29 mouse cellular contexts compared by ENCODE assay signal in genomic region chr5:119258831-119259230, GRCm38 (mm10).
A peak's percentile ranks its signal among the peaks of the same experiment; 100 is the strongest.
DNase-seq lines count a peak whose midpoint lies in the region; ATAC-seq and TF ChIP-seq lines count a peak whose summit lies in the region.
"Had no signal": no experiment of that assay in that cellular context is flagged by ENCODE, and none has a peak within 500 bp of the region (broad histone marks: within the 10 kb centered on the region; RNA-seq: fewer than 3 reads in every experiment).

No protein-coding gene starts in this region.

- H3ac ChIP-seq in myocyte (ENCODE audit: control insufficient read depth, insufficient read length) = no peak overlapping the region

- no peak overlapping the region for H3K4me2 ChIP-seq in kidney, embryonic 15.5 days
- no peak overlapping the region for H3K4me2 ChIP-seq in intestine, embryonic 16.5 days (ENCODE audit: low read depth, low read length)
- no peak overlapping the region for H3K4me2 ChIP-seq in myocyte (ENCODE audit: low read depth)
- H3K4me2 ChIP-seq in liver, embryonic 11.5 days = no peak overlapping the region
- H3K4me2 ChIP-seq: embryonic facial prominence, embryonic 13.5 days; forebrain, embryonic 12.5 days; forebrain, embryonic 15.5 days; heart, embryonic 12.5 days; heart, embryonic 15.5 days; hindbrain, embryonic 13.5 days had no signal

- ATAC-seq in kidney, embryonic 15.5 days (replicated peaks; ENCODE audit: low FRiP score) = no peak
- peak; percentile 82 for ATAC-seq in intestine, embryonic 16.5 days
- no peak for ATAC-seq in liver, embryonic 11.5 days (replicated peaks; ENCODE audit: low FRiP score)
- ATAC-seq: activated CD4-positive, CD25-positive, alpha-beta regulatory T cell, adult 4 months; CD4-positive, CD25-positive, alpha-beta regulatory T cell, adult 4 months; forebrain, embryonic 15.5 days had no signal

- no peak overlapping the region for H3K4me3 ChIP-seq in kidney, embryonic 15.5 days (replicated peaks)
- no peak overlapping the region for H3K4me3 ChIP-seq in intestine, embryonic 16.5 days (ENCODE audit: low read length)
- no peak overlapping the region for H3K4me3 ChIP-seq in myocyte
- H3K4me3 ChIP-seq in liver, embryonic 11.5 days (ENCODE audit: low read depth, low read length) = no peak overlapping the region
- H3K4me3 ChIP-seq: embryonic facial prominence, embryonic 10.5 days; embryonic facial prominence, embryonic 13.5 days; erythroblast, embryonic 14.5 days; forebrain, embryonic 12.5 days; forebrain, embryonic 15.5 days; heart, embryonic 12.5 days; heart, embryonic 15.5 days; hindbrain, embryonic 10.5 days; hindbrain, embryonic 13.5 days had no signal

- H3K36me3 ChIP-seq in kidney, embryonic 15.5 days = no peaks in the 10 kb centered on the region
- no peaks in the 10 kb centered on the region for H3K36me3 ChIP-seq in intestine, embryonic 16.5 days (ENCODE audit: control insufficient read depth, insufficient read depth, low read length)
- H3K36me3 ChIP-seq in myocyte (ENCODE audit: control insufficient read depth, insufficient read depth) = no peaks in the 10 kb centered on the region
- H3K36me3 ChIP-seq in liver, embryonic 11.5 days (ENCODE audit: control insufficient read depth, insufficient read depth, low read length) = no peaks in the 10 kb centered on the region
- H3K36me3 ChIP-seq: embryonic facial prominence, embryonic 10.5 days; embryonic facial prominence, embryonic 13.5 days; forebrain, embryonic 12.5 days; forebrain, embryonic 15.5 days; heart, embryonic 12.5 days; heart, embryonic 15.5 days; hindbrain, embryonic 10.5 days; hindbrain, embryonic 13.5 days had no signal

- peak overlapping the region; percentile 84 for H3K27ac ChIP-seq in kidney, embryonic 15.5 days
- H3K27ac ChIP-seq in intestine, embryonic 16.5 days (ENCODE audit: low read length) = no peak overlapping the region
- H3K27ac ChIP-seq in liver, embryonic 11.5 days (ENCODE audit: low read depth, low read length) = no peak overlapping the region
- H3K27ac ChIP-seq: forebrain, embryonic 12.5 days; forebrain, embryonic 15.5 days; heart, embryonic 15.5 days; hindbrain, embryonic 13.5 days had no signal

- H3K9ac ChIP-seq in kidney, embryonic 15.5 days = no peak overlapping the region
- no peak overlapping the region for H3K9ac ChIP-seq in intestine, embryonic 16.5 days (ENCODE audit: low read depth, low read length)
- no peak overlapping the region for H3K9ac ChIP-seq in liver, embryonic 11.5 days (ENCODE audit: low read depth, low read length)
- H3K9ac ChIP-seq: embryonic facial prominence, embryonic 13.5 days; forebrain, embryonic 12.5 days; forebrain, embryonic 15.5 days; heart, embryonic 12.5 days; heart, embryonic 15.5 days; hindbrain, embryonic 13.5 days had no signal

- H3K27me3 ChIP-seq in kidney, embryonic 15.5 days = no peaks in the 10 kb centered on the region
- H3K27me3 ChIP-seq in intestine, embryonic 16.5 days (replicated peaks; ENCODE audit: control insufficient read depth, insufficient read depth, low read length) = no peaks in the 10 kb centered on the region
- no peaks in the 10 kb centered on the region for H3K27me3 ChIP-seq in myocyte (ENCODE audit: control insufficient read depth, insufficient read depth, insufficient read length)
- no peaks in the 10 kb centered on the region for H3K27me3 ChIP-seq in liver, embryonic 11.5 days (replicated peaks; ENCODE audit: control insufficient read depth, insufficient read depth, low read length)
- H3K27me3 ChIP-seq: embryonic facial prominence, embryonic 13.5 days; forebrain, embryonic 15.5 days had no signal

- no peak for DNase-seq in kidney, postnatal 36 days
- DNase-seq in ZHBTc4 (ENCODE audit: low read depth, low spot score) = peak; percentile 17
- DNase-seq in liver, embryonic 11.5 days (ENCODE audit: low spot score) = no peak
- no peak for DNase-seq in spleen, postnatal 14 days (ENCODE audit: low spot score in 2 of 2)
- DNase-seq: adrenal gland, adult 8-10 months; adrenal gland, postnatal 25 days; cerebellum, adult 11-12 months; cerebellum, adult 8-10 months; cerebellum, postnatal 10 days; cerebellum, postnatal 36 days; embryo, embryonic 11 days; gastrocnemius, postnatal 25 days; heart, adult 18-20 months; heart, postnatal 10 days; heart, postnatal 36 days had no signal

- H3K9me3 ChIP-seq in kidney, embryonic 15.5 days (replicated peaks) = no peaks in the 10 kb centered on the region
- H3K9me3 ChIP-seq in intestine, embryonic 16.5 days (ENCODE audit: control insufficient read depth, low read length) = no peaks in the 10 kb centered on the region
- no peaks in the 10 kb centered on the region for H3K9me3 ChIP-seq in liver, embryonic 11.5 days (ENCODE audit: control insufficient read depth, low read length)
- H3K9me3 ChIP-seq: embryonic facial prominence, embryonic 10.5 days; embryonic facial prominence, embryonic 13.5 days; forebrain, embryonic 12.5 days; forebrain, embryonic 15.5 days; heart, embryonic 12.5 days; heart, embryonic 15.5 days; hindbrain, embryonic 10.5 days; hindbrain, embryonic 13.5 days had no signal

- H3K4me1 ChIP-seq in kidney, embryonic 15.5 days = peaks cover 14% of the 10 kb centered on the region
- peaks cover 8% of the 10 kb centered on the region; the same call in 1 of the 2 replicates for H3K4me1 ChIP-seq in intestine, embryonic 16.5 days (ENCODE audit: control insufficient read depth, insufficient read depth, low read length)
- no peaks in the 10 kb centered on the region for H3K4me1 ChIP-seq in liver, embryonic 11.5 days (replicated peaks; ENCODE audit: control insufficient read depth, insufficient read depth, low read length)
- H3K4me1 ChIP-seq: hindbrain, embryonic 13.5 days had no signal

- no peaks in the 10 kb centered on the region for H3K79me2 ChIP-seq in myocyte (ENCODE audit: control insufficient read depth, insufficient read depth)

- no peak for TF ChIP-seq POLR2A in myocyte (IDR thresholded peaks at IDR 0.05; ENCODE audit: insufficient read length, low read depth)

- WGBS in kidney, embryonic 15.5 days = 77% methylated on average over 5 of the region's 5 CpGs
- WGBS in intestine, embryonic 16.5 days = 53% methylated on average over 5 of the region's 5 CpGs
- 65% methylated on average over 5 of the region's 5 CpGs for WGBS in liver, embryonic 11.5 days

TF ChIP-seq in myocyte, 11 proteins besides CTCF, POLR2A, EP300 and RAD21:
- TF ChIP-seq MYOD1 (IDR thresholded peaks at IDR 0.05; ENCODE audit: control insufficient read depth in 1 of 3, insufficient read length in 2 of 3, low read depth in 2 of 3) (peak in 2 of 3 experiments; percentile 23 to 52), USF1 (IDR thresholded peaks at IDR 0.05; ENCODE audit: low read depth) (no peak), MYOG (IDR thresholded peaks at IDR 0.05; ENCODE audit: control insufficient read depth in 1 of 3, insufficient read depth in 1 of 3, insufficient read length in 2 of 3, low read depth in 2 of 3) (peak in 2 of 3 experiments; percentile 17 to 46)
